Mouse (Mus musculus) heart, adult 2 months (tissue): Measurements from ENCODE around the gene A930009A15Rik. TPM values are rescaled to one million over a fixed set of nuclear protein-coding genes. Genes with fewer than 3 reads are reported as not detected.

ENCODE experiments used
- DNase-seq, 2 experiments: peaks; one replicate each; pipeline ENCODE4 v3.0.0; 2021
- H3K27ac ChIP-seq: fragments of 200-600 bp; 2 replicates; pipeline ENCODE4 v1.8.1; 2022
- H3K27me3 ChIP-seq: fragments of 200-500 bp; 2 replicates; pipeline ENCODE4 v1.6.1; 2012; ENCODE audit warnings: mild to moderate bottlenecking, low read length, inconsistent platforms, mixed read lengths; ENCODE audit not compliant: control insufficient read depth, insufficient read depth
- H3K36me3 ChIP-seq: fragments of 200-500 bp; 2 replicates; pipeline ENCODE4 v1.6.1; 2012; ENCODE audit warnings: low read length, inconsistent platforms; ENCODE audit not compliant: control insufficient read depth, insufficient read depth
- H3K4me1 ChIP-seq: fragments of 200-500 bp; 2 replicates; pipeline ENCODE4 v1.6.1; 2011; ENCODE audit warnings: low read length; ENCODE audit not compliant: control insufficient read depth, insufficient read depth
- H3K4me3 ChIP-seq: fragments of 200-600 bp; 2 replicates; pipeline ENCODE4 v1.8.1; 2022
- H3K79me2 ChIP-seq: fragments of 200-500 bp; replicated peaks from 2 replicates; pipeline ENCODE4 v1.6.1; 2012; ENCODE audit warnings: mild to moderate bottlenecking, inconsistent platforms, low read length, moderate library complexity, mixed read lengths; ENCODE audit not compliant: control insufficient read depth, insufficient read depth
- H3K9ac ChIP-seq: fragments of 200-500 bp; 2 replicates; pipeline ENCODE4 v1.6.1; 2012; ENCODE audit warnings: low read depth, mild to moderate bottlenecking, control low read depth, inconsistent platforms, low read length, mixed read lengths
- CTCF ChIP-seq: fragments of 200-600 bp; IDR thresholded peaks from 2 replicates; pipeline ENCODE4 v1.8.1; 2022; ENCODE audit warnings: antibody characterized with exemption, mild to moderate bottlenecking, moderate library complexity
- EP300 ChIP-seq: fragments of 200-500 bp; IDR thresholded peaks from 2 replicates; pipeline ENCODE4 v1.6.1; 2011; ENCODE audit warnings: low read depth, low read length, control low read depth; ENCODE audit not compliant: insufficient read depth
- POLR2A ChIP-seq: fragments of 200-500 bp; IDR thresholded peaks from 2 replicates; pipeline ENCODE4 v1.6.1; 2011; ENCODE audit warnings: mild to moderate bottlenecking, low read depth, low read length, control low read depth; ENCODE audit not compliant: insufficient read depth
- WGBS: fragments of 180-500 bp; shearing (Covaris S2); methylation state at CpG from one replicate; pipeline ENCODE4 v1.1.7; 2018; 5-methylcytosine and 5-hydroxymethylcytosine counted together
- intact Hi-C: fragments of 180-260 bp; cut with DNase I; formaldehyde crosslinking; loops from one replicate; pipeline ENCODE4 v1.15.1; 2025
- polyA plus RNA-seq: library from polyadenylated mRNA; depleted of rRNA; stranded (reverse); fragments of >200 nt; gene quantifications from 2 replicates; pipeline ENCODE4 v1.2.3, GENCODE M21; 2012
- total RNA-seq, 2 experiments: library from RNA; stranded (reverse); gene quantifications; 2 replicates each; pipeline ENCODE4 v1.2.3; 2021

A930009A15Rik gene
- total and polyA plus RNA-seq, 3 experiments = not detected

- Histone ChIP-seq H3K9ac (no peak overlapping the region), H3K36me3 (no peaks in the 10 kb centered on the region), H3K4me1 (no peaks in the 10 kb centered on the region), H3K27me3 (no peaks in the 10 kb centered on the region), H3K79me2 (no peaks in the 10 kb centered on the region), H3K27ac (no peak overlapping the region), H3K4me3 (no peak overlapping the region)
- WGBS = 89% methylated on average over 1 of the region's 1 CpGs
- intact Hi-C loops = no loop called here
- TF ChIP-seq POLR2A (no peak), CTCF (no peak), EP300 (no peak)
- no peak for DNase-seq
Measured at GRCm38 (mm10) chr10:115595748-115596147, 26.0 kb downstream of the A930009A15Rik start.

GRCm38 (mm10) chr10:115617456-115618287, 47.9 kb downstream of the A930009A15Rik start:
- no peaks in the 10 kb centered on the region for H3K27me3 ChIP-seq
- H3K9ac ChIP-seq = no peak overlapping the region
- DNase-seq = no peak
- WGBS = 11% methylated on average over 15 of the region's 15 CpGs
- H3K36me3 ChIP-seq = no peaks in the 10 kb centered on the region
- peak; percentile 70 for TF ChIP-seq CTCF
- no peak for TF ChIP-seq POLR2A
- no peak overlapping the region for H3K27ac ChIP-seq
- intact Hi-C loops = loop anchor here (1.0 to 5.0 kb wide), 2 partner anchors 205 to 294 kb away; no protein-coding TSS in a partner anchor
- no peak overlapping the region for H3K4me3 ChIP-seq
- no peaks in the 10 kb centered on the region for H3K4me1 ChIP-seq
- no peaks in the 10 kb centered on the region for H3K79me2 ChIP-seq

GRCm38 (mm10) chr10:115618288-115618856, 48.6 kb downstream of the A930009A15Rik start:
- intact Hi-C loops = loop anchor here (5.0 kb wide), 1 partner anchor 206 kb away; no protein-coding TSS in a partner anchor

GRCm38 (mm10) chr10:115623481-115623880, 53.7 kb downstream of the A930009A15Rik start:
- 81% methylated on average over 7 of the region's 7 CpGs for WGBS
- no peak for TF ChIP-seq EP300
- TF ChIP-seq POLR2A = no peak
- TF ChIP-seq CTCF = no peak
- H3K36me3 ChIP-seq = no peaks in the 10 kb centered on the region
- intact Hi-C loops = no loop called here
- H3K4me3 ChIP-seq = no peak overlapping the region
- H3K27me3 ChIP-seq = no peaks in the 10 kb centered on the region
- no peak for DNase-seq
- no peaks in the 10 kb centered on the region for H3K79me2 ChIP-seq
- H3K4me1 ChIP-seq = no peaks in the 10 kb centered on the region
- no peak overlapping the region for H3K27ac ChIP-seq
- no peak overlapping the region for H3K9ac ChIP-seq

More at GRCm38 (mm10) chr10:115618288-115618856, 48.6 kb downstream of the A930009A15Rik start:
- H3K36me3 ChIP-seq = no peaks in the 10 kb centered on the region
- H3K9ac ChIP-seq = no peak overlapping the region
- 26% methylated on average over 15 of the region's 15 CpGs for WGBS
- no peaks in the 10 kb centered on the region for H3K27me3 ChIP-seq
- no peak for DNase-seq
- no peaks in the 10 kb centered on the region for H3K4me1 ChIP-seq
- no peaks in the 10 kb centered on the region for H3K79me2 ChIP-seq
- TF ChIP-seq EP300 = no peak
- no peak for TF ChIP-seq CTCF
- no peak for TF ChIP-seq POLR2A
- no peak overlapping the region for H3K27ac ChIP-seq
- H3K4me3 ChIP-seq = no peak overlapping the region

- WGBS = 63% methylated on average over 15 of the region's 15 CpGs
- Histone ChIP-seq H3K36me3 (no peaks in the 10 kb centered on the region), H3K9ac (no peak overlapping the region), H3K27me3 (no peaks in the 10 kb centered on the region), H3K27ac (no peak overlapping the region), H3K4me3 (no peak overlapping the region), H3K4me1 (no peaks in the 10 kb centered on the region), H3K79me2 (no peaks in the 10 kb centered on the region)
- intact Hi-C loops = no loop called here
- TF ChIP-seq CTCF (no peak), POLR2A (no peak), EP300 (no peak)
- no peak for DNase-seq
Measured at GRCm38 (mm10) chr10:115623956-115624671, 54.3 kb downstream of the A930009A15Rik start.
